Mouse (Mus musculus): Measurements from ENCODE around the gene Tssk6.

Tssk6 gene

GRCm38 (mm10) chr8:69882833-69883600, 19.0 kb upstream of the Tssk6 start:
- in situ Hi-C loops (cut with MboI; ENCODE audit: low sequenced_read_pairs) = no loop called here

GRCm38 (mm10) chr8:69884141-69884540, 17.8 kb upstream of the Tssk6 start:
- in situ Hi-C loops (cut with MboI; ENCODE audit: low sequenced_read_pairs) = no loop called here

- in situ Hi-C loops (cut with MboI; ENCODE audit: low sequenced_read_pairs) = no loop called here
Observed at GRCm38 (mm10) chr8:69887289-69888243, 14.4 kb upstream of the Tssk6 start, which contains the start of gene Cilp2. Gene Cilp2 (minus strand): TSS chr8:69887687.

DNA sequence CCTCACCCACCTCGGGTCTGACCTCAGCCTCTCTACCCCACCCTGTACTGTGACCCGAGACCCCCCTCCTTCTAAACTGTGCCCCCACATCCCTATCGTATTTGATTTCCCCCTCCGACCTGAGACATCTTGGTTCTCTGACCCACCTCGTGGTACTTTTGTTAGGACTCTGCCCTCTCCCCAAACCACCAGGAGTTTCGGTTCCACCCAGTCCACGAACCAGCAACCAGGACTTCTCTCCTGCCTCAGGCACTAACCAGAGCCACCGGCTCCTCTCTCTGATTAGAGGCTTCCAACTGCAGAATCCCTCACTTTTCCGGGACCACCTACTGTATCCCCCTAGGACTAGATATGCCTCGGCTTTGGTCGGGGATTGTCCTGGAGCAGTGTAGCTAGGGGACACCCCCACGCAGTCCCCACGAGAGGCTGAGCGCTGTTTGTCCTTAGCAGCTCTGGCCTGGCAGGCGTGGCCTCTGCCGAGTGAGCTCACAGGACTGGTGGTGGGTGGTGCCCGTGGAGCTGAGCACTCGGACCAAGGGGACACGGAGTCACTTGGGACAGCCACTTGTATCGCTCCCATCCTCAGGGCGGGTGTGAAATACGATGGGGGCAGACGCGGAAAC, 13.6 kb upstream of the Tssk6 start:
- in situ Hi-C loops (cut with MboI; ENCODE audit: low sequenced_read_pairs) = no loop called here

GRCm38 (mm10) chr8:69888902-69889301, 13.1 kb upstream of the Tssk6 start:
- in situ Hi-C loops (cut with MboI; ENCODE audit: low sequenced_read_pairs) = no loop called here

DNA sequence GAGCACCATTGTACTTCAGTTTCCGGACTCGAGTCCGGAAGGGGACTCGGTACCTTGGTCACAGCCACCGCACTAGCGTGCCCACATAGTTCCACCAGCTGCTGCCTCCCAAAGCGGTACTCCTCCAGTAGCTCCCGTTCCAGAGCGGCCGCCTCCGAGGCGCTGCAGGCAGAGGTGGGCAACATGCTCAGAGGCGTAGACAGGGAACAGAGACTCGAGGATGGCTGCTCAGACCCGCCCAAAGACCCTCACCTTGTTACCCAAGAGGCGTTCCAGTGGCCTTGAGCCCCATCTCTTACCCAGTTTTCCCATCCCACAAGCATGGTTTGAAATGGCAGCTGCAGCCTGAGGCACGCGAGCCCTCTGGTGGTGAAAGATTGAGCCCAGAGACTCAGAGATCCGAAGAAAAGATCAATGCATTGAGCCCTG, 11.2 kb upstream of the Tssk6 start:
- in situ Hi-C loops (cut with MboI; ENCODE audit: low sequenced_read_pairs) = no loop called here

- in situ Hi-C loops (cut with MboI; ENCODE audit: low sequenced_read_pairs) = no loop called here
Observed at GRCm38 (mm10) chr8:69893863-69894262, 8.1 kb upstream of the Tssk6 start.

DNA sequence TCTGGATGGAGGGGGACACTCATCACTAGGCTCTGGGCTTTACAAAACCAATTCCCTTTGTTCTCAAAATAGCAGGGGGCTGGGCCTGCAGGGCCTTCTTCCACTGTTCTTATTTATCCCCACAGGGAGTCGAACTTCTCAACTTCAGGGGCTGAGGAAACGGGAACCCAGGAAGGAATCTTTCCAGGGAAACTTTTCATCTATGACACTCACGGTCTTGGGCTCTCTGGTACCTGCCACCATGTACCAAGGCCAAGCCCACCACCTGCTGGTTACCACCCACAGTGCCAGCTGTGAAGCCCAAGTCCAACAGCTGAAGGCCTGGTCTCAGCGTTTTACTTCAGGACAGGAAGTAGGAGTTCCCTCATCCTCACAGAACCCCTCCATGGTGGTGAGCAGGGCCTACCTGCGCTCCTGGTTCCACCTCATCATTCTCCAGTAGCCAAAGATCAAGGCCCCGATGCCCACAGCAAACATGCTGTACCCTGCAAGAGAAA, 7.1 kb upstream of the Tssk6 start:
- in situ Hi-C loops (cut with MboI; ENCODE audit: low sequenced_read_pairs) = no loop called here

GRCm38 (mm10) chr8:69895772-69896451, 6.1 kb upstream of the Tssk6 start:
- in situ Hi-C loops (cut with MboI; ENCODE audit: low sequenced_read_pairs) = no loop called here

DNA sequence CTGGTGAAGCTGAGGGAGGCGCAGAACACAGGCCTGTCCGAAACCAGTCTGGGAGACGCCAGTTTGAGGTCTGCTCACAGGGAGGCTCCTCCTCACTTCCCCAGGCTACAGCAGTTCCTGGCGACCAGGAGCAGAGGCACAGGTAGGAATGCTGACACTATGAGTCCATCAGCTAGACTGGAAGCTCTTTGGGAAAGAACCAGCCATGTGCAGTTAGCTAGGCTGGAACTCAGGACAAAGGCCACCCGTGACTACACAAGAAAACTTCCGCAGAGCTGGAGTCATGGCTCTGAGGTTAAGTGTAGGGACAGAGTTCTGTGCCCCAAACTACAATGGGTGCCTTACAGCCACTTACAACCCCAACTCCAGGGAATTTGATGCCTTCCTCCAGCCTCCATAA, 4.1 kb upstream of the Tssk6 start:
- in situ Hi-C loops (cut with MboI; ENCODE audit: low sequenced_read_pairs) = no loop called here

GRCm38 (mm10) chr8:69899876-69900275, 2.1 kb upstream of the Tssk6 start:
- in situ Hi-C loops (cut with MboI; ENCODE audit: low sequenced_read_pairs) = no loop called here

- in situ Hi-C loops (cut with MboI; ENCODE audit: low sequenced_read_pairs) = no loop called here
Observed at GRCm38 (mm10) chr8:69900895-69901451, 1.0 kb upstream of the Tssk6 start.

GRCm38 (mm10) chr8:69901484-69902162, 361 bp upstream of the Tssk6 start:
- in situ Hi-C loops (cut with MboI; ENCODE audit: low sequenced_read_pairs) = no loop called here

DNA sequence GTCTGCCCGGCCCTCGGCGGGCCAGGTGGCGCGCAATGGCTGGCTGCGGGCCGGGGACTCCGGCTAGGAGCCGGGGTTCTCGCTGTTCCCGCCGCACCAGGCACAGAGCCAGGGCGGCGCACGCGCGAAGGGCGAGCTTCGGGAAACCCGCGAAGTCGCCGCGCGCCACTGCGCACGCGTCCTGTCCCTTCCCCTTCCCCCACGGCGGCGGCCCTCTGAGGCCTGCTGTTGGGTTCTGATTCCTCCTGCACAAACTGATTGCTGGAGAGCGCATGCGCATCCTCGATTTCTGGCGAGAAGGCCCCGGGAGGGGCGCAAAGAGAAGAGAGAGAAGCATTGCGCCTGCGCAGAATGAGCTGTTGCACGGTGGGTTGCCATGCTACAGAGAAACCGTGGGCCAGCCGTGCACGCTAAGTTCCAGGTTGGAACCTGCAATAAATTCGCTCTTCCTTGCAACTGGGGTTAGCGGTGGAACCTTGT, 1.1 kb downstream of the Tssk6 start:
- in situ Hi-C loops (cut with MboI; ENCODE audit: low sequenced_read_pairs) = no loop called here

GRCm38 (mm10) chr8:69904096-69904495, 2.1 kb downstream of the Tssk6 start:
- in situ Hi-C loops (cut with MboI; ENCODE audit: low sequenced_read_pairs) = no loop called here

DNA sequence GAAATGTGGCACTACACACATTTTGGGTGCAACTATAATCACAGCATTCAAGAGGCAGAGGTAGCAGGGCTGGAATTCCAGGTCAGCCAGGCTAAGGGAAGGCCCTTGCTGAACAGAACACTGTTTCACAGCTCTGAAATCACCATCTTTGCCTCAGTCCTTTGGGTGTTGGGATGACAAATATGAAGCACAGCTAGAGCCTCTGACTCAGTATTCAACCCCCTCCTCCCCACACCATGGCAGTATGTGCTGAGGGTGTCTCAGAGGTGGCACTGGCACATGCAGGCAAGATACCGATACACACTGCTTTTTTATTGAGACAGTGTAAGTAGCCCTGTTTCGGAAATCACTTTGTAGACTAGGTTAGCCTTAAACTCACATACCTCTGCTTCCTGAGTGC, 4.3 kb downstream of the Tssk6 start:
- in situ Hi-C loops (cut with MboI; ENCODE audit: low sequenced_read_pairs) = no loop called here

GRCm38 (mm10) chr8:69907106-69907505, 5.1 kb downstream of the Tssk6 start:
- in situ Hi-C loops (cut with MboI; ENCODE audit: low sequenced_read_pairs) = no loop called here

GRCm38 (mm10) chr8:69911917-69912316, 9.9 kb downstream of the Tssk6 start:
- in situ Hi-C loops (cut with MboI; ENCODE audit: low sequenced_read_pairs) = no loop called here

DNA sequence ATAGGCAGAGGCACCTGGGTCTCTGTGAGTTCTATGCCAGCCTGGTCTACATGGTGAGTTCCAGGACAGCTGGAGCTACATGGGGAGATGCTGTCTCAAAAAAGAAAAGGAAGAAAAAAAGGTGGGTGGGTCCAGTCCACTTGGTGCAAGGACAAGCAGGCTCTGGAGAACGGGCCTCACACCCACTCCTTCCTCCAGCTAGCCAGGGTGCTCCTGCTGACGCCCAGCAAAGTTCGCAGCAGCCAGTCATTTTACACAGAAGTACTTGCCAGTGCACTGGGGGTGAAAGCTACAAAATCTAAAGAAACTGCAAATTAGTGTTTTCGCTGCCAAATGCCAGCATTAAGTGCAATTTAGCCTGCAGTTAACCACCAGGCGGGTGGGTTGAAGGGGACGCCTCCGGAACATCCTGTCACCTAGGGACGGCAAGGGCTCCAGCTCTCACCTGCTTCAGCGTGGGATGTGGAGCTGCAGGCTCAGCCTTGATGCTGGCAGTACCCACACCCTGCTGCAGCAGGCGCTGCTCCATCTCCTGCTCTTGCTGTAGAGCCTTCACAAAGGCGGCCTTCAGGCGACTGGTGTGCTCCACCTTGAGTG, 10.6 kb downstream of the Tssk6 start:
- in situ Hi-C loops (cut with MboI; ENCODE audit: low sequenced_read_pairs) = no loop called here

Data from CH12F3 (cell line).